Mouse (Mus musculus): ENCODE measurements around the gene Trim47. TPM values are rescaled to one million over a fixed set of nuclear protein-coding genes. Genes with fewer than 3 reads are reported as not detected.

Trim47 gene
- total RNA-seq, 2 experiments from 2014 or later = 46.3 to 46.9 TPM

Other genes with a start within 250 kb of the Trim47 start
- 10 to 100 TPM; 19.6 to 20.4 TPM for gene Smim5, start 227.2 kb downstream of the Trim47 start, total RNA-seq (2021)
- under 1 TPM; 0.22 to 0.48 TPM for gene Smim6, start 215.2 kb downstream of the Trim47 start, total RNA-seq (2021)
- 10 to 100 TPM; 20.6 to 23.8 TPM for gene Sap30bp, start 193.9 kb downstream of the Trim47 start, total RNA-seq (2021)
- 1 to 10 TPM; 7.1 to 8.9 TPM for gene Recql5, start 193.7 kb downstream of the Trim47 start, total RNA-seq (2021)
- 1 to 10 TPM; 4.3 to 4.5 TPM for gene Itgb4, start 152.5 kb downstream of the Trim47 start, total RNA-seq (2021)
- gene Galk1, start 114.5 kb downstream of the Trim47 start, total RNA-seq (2021) = 10 to 100 TPM; 18.6 to 19.3 TPM
- 100 to 1,000 TPM; 184 to 193 TPM for gene H3f3b, start 99.2 kb downstream of the Trim47 start, total RNA-seq (2021)
- gene Unk, start 96.9 kb downstream of the Trim47 start, total RNA-seq (2021) = 10 to 100 TPM; 12.2 to 12.9 TPM
- 1 to 10 TPM in 1 of 2 experiments, under 1 TPM in 1; 0.81 to 1.7 TPM for gene Unc13d, start 49.2 kb downstream of the Trim47 start, total RNA-seq (2021)
- gene Wbp2, start 40.2 kb downstream of the Trim47 start, total RNA-seq (2021) = 10 to 100 TPM; 83.6 to 89.5 TPM
- 1 to 10 TPM; 7.3 to 8.2 TPM for gene Trim65, start 3.9 kb upstream of the Trim47 start, total RNA-seq (2021)
- gene Mrpl38, start 11.7 kb upstream of the Trim47 start, total RNA-seq (2021) = 10 to 100 TPM; 55.5 to 56.3 TPM
- gene Fbf1, start 41.0 kb upstream of the Trim47 start, total RNA-seq (2021) = 10 to 100 TPM; 15.1 to 17.2 TPM
- 10 to 100 TPM; 22.2 to 27.0 TPM for gene Ten1, start 71.6 kb upstream of the Trim47 start, total RNA-seq (2021)
- 100 to 1,000 TPM; 101 to 116 TPM for gene Acox1, start 71.8 kb upstream of the Trim47 start, total RNA-seq (2021)
- under 1 TPM; 0.83 to 0.93 TPM for gene Evpl, start 110.9 kb upstream of the Trim47 start, total RNA-seq (2021)
- 10 to 100 TPM; 54.4 to 55.6 TPM for gene Srp68, start 147.0 kb upstream of the Trim47 start, total RNA-seq (2021)
- gene Galr2, start 153.7 kb upstream of the Trim47 start, total RNA-seq (2021) = not detected
- 10 to 100 TPM; 44.3 to 52.3 TPM for gene Exoc7, start 180.0 kb upstream of the Trim47 start, total RNA-seq (2021)
- 1 to 10 TPM in 1 of 2 experiments, under 1 TPM in 1; 0.07 to 1.5 TPM for gene Foxj1, start 208.2 kb upstream of the Trim47 start, total RNA-seq (2021)

All from heart, postnatal 14 days (tissue).